Mouse (Mus musculus): Measurements from ENCODE around the gene Nod1. TPM values are rescaled to one million over a fixed set of nuclear protein-coding genes. Genes with fewer than 3 reads are reported as not detected.
"Not testable (repeated sequence)": the region's sequence is repeated elsewhere in the genome, so short reads cannot be mapped to it uniquely, and the experiment has no call there.

The Nod1 gene
- polyA plus RNA-seq, 1 experiment from 2014 or later: 3.6 TPM

- Histone ChIP-seq H3K4me1 (peaks cover 5% of the 10 kb centered on the region; the same call in 1 of the 2 replicates), H3K4me3 (replicated peaks) (no peak overlapping the region), H3K27me3 (replicated peaks) (no peaks in the 10 kb centered on the region), H3K4me2 (no peak overlapping the region), H3K27ac (replicated peaks) (no peak overlapping the region), H3K9me3 (replicated peaks) (no peaks in the 10 kb centered on the region), H3K9ac (replicated peaks) (no peak overlapping the region), H3K36me3 (no peaks in the 10 kb centered on the region)
- no peak for ATAC-seq (ENCODE audit: low FRiP score)
- WGBS: 90% methylated on average over 10 of the region's 10 CpGs
Measured at GRCm38 (mm10) chr6:54954659-54955414, 17.6 kb downstream of the Nod1 start.

DNA sequence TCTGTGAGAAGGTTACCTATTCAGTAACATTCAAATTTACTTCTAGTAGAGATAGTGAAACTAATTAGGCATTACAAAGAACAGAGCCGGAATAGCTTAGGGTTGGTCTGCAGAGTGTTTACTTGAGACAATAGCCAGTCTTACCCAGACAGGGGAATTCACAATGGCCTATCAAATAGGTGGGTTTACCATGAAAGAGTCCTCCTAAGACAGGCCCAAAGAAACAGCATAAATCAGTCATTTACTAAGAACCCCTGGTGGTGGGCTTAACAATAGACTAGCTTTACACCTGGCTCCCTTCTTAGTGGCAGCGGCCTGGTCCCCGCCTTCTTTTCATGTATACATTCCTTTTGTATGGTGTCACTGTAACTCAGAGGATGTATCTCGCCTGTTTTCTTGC is 19.0 kb downstream of the Nod1 start:
- H3K4me1 ChIP-seq; H3K27me3 ChIP-seq (replicated peaks); H3K9me3 ChIP-seq (replicated peaks); H3K4me2 ChIP-seq; H3K4me3 ChIP-seq (replicated peaks); H3K36me3 ChIP-seq; H3K27ac ChIP-seq (replicated peaks); ATAC-seq (ENCODE audit: low FRiP score); H3K9ac ChIP-seq (replicated peaks): not testable (repeated sequence)
- 70% methylated on average over 4 of the region's 4 CpGs for WGBS

DNA sequence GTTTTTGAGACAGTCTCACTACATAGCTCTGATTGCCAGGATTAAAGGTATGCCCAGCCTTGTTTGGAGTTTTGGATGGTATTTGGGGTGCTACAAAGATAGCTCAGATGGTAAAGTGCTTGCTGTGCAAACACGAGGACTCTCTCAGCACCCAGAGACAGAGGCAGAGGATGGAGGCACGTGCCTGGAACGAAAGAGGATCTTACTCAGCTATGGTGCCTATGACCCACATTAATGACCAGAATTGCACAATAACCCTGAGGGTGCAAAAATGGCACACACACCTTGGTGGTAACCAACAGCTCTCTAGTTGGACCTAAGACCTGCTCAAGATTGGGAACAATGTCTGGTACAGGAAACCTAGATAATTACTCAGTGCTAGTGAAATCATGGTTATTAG is 19.9 kb downstream of the Nod1 start:
- Histone ChIP-seq H3K27me3 (replicated peaks) (no peaks in the 10 kb centered on the region), H3K4me1 (peaks cover 5% of the 10 kb centered on the region; the same call in 1 of the 2 replicates), H3K36me3 (no peaks in the 10 kb centered on the region), H3K9me3 (replicated peaks) (no peaks in the 10 kb centered on the region), H3K9ac (replicated peaks) (no peak overlapping the region), H3K4me3 (replicated peaks) (no peak overlapping the region), H3K4me2 (no peak overlapping the region), H3K27ac (replicated peaks) (no peak overlapping the region)
- WGBS: 83% methylated on average over 3 of the region's 3 CpGs
- no peak for ATAC-seq (ENCODE audit: low FRiP score)

DNA sequence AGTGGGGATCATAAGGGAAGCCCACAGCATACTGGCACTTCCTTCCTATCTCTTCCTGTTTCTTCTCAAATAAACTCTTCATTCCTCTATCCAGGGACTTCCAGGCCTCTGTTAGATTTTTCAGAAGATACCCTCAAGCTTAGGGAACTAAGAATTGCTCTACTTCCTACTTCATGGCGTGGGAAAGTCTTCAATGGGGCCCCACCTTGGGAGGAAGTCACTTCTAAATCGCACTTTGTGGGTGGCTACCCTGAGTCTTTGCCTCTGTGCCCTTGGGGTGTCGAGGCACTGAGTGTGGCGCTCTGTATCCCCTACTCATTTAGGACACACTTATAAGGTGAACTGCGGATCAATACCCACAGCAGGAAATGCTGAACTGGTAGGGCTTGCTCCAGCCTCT is 23.7 kb downstream of the Nod1 start:
- no peak for ATAC-seq (ENCODE audit: low FRiP score)
- H3K4me3 ChIP-seq (replicated peaks): no peak overlapping the region
- no peak overlapping the region for H3K9ac ChIP-seq (replicated peaks)
- peaks cover 7% of the 10 kb centered on the region; the same call in 1 of the 2 replicates for H3K4me1 ChIP-seq
- H3K27ac ChIP-seq (replicated peaks): no peak overlapping the region
- peaks cover 15% of the 10 kb centered on the region for H3K27me3 ChIP-seq (replicated peaks)
- no peak overlapping the region for H3K4me2 ChIP-seq
- no peaks in the 10 kb centered on the region for H3K9me3 ChIP-seq (replicated peaks)
- no peaks in the 10 kb centered on the region for H3K36me3 ChIP-seq
- 87% methylated on average over 5 of the region's 5 CpGs for WGBS

GRCm38 (mm10) chr6:54946241-54946953 is 26.0 kb downstream of the Nod1 start:
- WGBS: 85% methylated on average over 4 of the region's 4 CpGs
- Histone ChIP-seq H3K9ac (replicated peaks) (no peak overlapping the region), H3K36me3 (no peaks in the 10 kb centered on the region), H3K9me3 (replicated peaks) (no peaks in the 10 kb centered on the region), H3K4me1 (peaks cover 13% of the 10 kb centered on the region; the same call in 1 of the 2 replicates), H3K4me3 (replicated peaks) (no peak overlapping the region), H3K27me3 (replicated peaks) (peaks cover 23% of the 10 kb centered on the region), H3K27ac (replicated peaks) (no peak overlapping the region), H3K4me2 (no peak overlapping the region)
- ATAC-seq (ENCODE audit: low FRiP score): no peak

GRCm38 (mm10) chr6:54944551-54944950 is 27.9 kb downstream of the Nod1 start:
- H3K4me2 ChIP-seq: no peak overlapping the region
- no peak overlapping the region for H3K27ac ChIP-seq (replicated peaks)
- H3K4me3 ChIP-seq (replicated peaks): no peak overlapping the region
- H3K9me3 ChIP-seq (replicated peaks): no peaks in the 10 kb centered on the region
- WGBS: 77% methylated on average over 16 of the region's 16 CpGs
- peaks cover 18% of the 10 kb centered on the region for H3K4me1 ChIP-seq
- no peak overlapping the region for H3K9ac ChIP-seq (replicated peaks)
- ATAC-seq (ENCODE audit: low FRiP score): no peak
- H3K27me3 ChIP-seq (replicated peaks): peaks cover 23% of the 10 kb centered on the region
- H3K36me3 ChIP-seq: no peaks in the 10 kb centered on the region

DNA sequence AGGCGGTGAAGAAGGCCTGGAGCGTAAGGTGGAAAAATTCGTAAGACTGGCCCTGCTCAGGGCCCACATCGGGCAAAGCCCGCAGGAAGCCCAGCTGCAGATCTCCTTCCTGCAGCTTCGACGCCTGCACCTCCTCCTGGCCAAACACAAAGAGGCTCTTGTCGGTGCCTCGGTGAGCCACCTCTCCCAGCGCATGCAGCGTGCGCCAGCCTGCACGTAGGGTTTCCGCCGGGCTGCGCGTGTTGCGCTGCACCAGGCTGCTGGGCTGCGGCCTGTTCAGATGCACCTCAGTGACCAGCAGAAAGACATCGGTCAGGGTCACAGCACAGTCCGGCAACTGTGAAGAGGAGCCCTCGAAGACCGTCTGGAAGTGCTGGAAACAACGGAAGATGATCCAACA is 28.7 kb downstream of the Nod1 start:
- no peaks in the 10 kb centered on the region for H3K9me3 ChIP-seq (replicated peaks)
- H3K9ac ChIP-seq (replicated peaks): no peak overlapping the region
- no peak overlapping the region for H3K27ac ChIP-seq (replicated peaks)
- peaks cover 18% of the 10 kb centered on the region for H3K4me1 ChIP-seq
- H3K36me3 ChIP-seq: no peaks in the 10 kb centered on the region
- WGBS: 54% methylated on average over 24 of the region's 24 CpGs
- no peak overlapping the region for H3K4me3 ChIP-seq (replicated peaks)
- ATAC-seq (ENCODE audit: low FRiP score): no peak
- H3K4me2 ChIP-seq: peak overlapping the region; percentile 22; the same call in 1 of the 2 replicates
- H3K27me3 ChIP-seq (replicated peaks): peaks cover 23% of the 10 kb centered on the region

DNA sequence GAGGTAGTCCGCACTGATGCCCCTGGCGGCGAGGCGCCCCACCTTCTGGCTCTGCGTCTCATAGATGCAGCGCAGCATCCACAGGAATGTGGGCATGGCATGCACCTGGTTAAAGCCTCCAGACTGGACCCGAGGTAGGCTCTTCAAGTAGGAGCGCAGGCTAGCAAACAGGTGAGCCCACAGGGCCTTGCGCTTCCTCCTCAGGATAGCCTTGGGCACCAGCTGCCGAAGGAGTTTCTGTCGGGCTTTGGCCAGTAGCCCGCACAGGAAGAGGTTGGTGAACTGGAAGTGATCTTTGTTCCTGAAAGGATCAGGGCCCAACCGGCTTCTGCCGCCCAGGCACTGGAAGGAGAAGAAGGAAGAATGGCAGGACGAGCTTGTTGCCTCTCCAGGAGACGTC is 29.1 kb downstream of the Nod1 start:
- H3K9me3 ChIP-seq (replicated peaks): no peaks in the 10 kb centered on the region
- ATAC-seq (ENCODE audit: low FRiP score): no peak
- WGBS: 83% methylated on average over 16 of the region's 16 CpGs

DNA sequence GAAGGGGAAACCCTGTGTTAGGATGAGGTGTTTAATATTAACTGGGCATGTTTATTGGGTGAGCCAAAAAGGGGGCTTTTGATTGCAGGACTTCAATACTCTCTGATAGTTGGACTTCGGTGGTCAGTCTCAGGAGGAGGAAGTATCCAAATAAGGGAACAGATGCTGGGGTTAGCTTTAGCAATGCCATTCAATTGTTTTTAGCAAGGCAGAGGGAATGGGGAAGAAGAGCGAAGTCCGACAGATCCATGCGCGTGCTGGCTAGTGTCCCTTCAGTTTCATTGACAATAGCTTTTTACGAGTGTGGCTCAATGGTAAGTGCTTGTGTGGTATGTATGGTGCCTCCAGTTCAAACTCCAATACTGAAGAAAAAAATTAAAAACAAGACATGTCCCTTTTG is 31.3 kb downstream of the Nod1 start:
- Histone ChIP-seq H3K4me3 (replicated peaks) (no peak overlapping the region), H3K4me1 (peaks cover 18% of the 10 kb centered on the region), H3K27me3 (replicated peaks) (peaks cover 23% of the 10 kb centered on the region), H3K27ac (replicated peaks) (no peak overlapping the region), H3K9ac (replicated peaks) (no peak overlapping the region), H3K36me3 (no peaks in the 10 kb centered on the region), H3K4me2 (no peak overlapping the region), H3K9me3 (replicated peaks) (no peaks in the 10 kb centered on the region)
- no peak for ATAC-seq (ENCODE audit: low FRiP score)
- WGBS: 88% methylated on average over 6 of the region's 6 CpGs

More for the DNA sequence above, 29.1 kb downstream of the Nod1 start:
- Histone ChIP-seq H3K4me3 (replicated peaks) (no peak overlapping the region), H3K4me2 (no peak overlapping the region), H3K4me1 (peaks cover 18% of the 10 kb centered on the region), H3K36me3 (no peaks in the 10 kb centered on the region), H3K27ac (replicated peaks) (no peak overlapping the region), H3K9ac (replicated peaks) (no peak overlapping the region), H3K27me3 (replicated peaks) (peaks cover 23% of the 10 kb centered on the region)

DNA sequence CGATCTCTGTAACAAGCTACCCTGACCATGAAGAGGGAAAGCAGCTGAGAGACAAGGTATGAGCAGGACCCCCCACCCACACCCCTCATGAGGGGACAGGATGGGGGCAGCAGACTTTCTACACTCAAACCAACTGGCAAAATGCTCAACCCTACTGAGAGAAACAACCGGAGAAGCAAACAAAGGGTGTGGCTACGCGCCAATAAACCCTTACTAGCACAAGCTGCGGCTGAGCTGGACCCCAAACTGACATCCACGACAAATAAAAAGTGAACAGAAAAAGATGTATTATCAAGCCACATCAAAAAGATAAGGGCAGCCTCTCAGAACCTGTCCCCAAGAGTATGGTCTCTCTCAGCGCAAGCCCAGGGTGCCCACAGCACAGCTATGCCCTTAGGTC is 32.3 kb downstream of the Nod1 start:
- H3K27ac ChIP-seq (replicated peaks): no peak overlapping the region
- no peak for ATAC-seq (ENCODE audit: low FRiP score)
- no peak overlapping the region for H3K9ac ChIP-seq (replicated peaks)
- WGBS: 60% methylated on average over 7 of the region's 7 CpGs
- H3K4me3 ChIP-seq (replicated peaks): no peak overlapping the region
- H3K9me3 ChIP-seq (replicated peaks): no peaks in the 10 kb centered on the region
- H3K4me1 ChIP-seq: peaks cover 18% of the 10 kb centered on the region
- H3K4me2 ChIP-seq: no peak overlapping the region
- H3K36me3 ChIP-seq: no peaks in the 10 kb centered on the region
- peaks cover 22% of the 10 kb centered on the region for H3K27me3 ChIP-seq (replicated peaks)

GRCm38 (mm10) chr6:54939631-54940030 is 32.8 kb downstream of the Nod1 start:
- ATAC-seq (ENCODE audit: low FRiP score): no peak
- H3K36me3 ChIP-seq: no peaks in the 10 kb centered on the region

GRCm38 (mm10) chr6:54936496-54936895 is 35.9 kb downstream of the Nod1 start:
- H3K4me2 ChIP-seq: no peak overlapping the region
- H3K36me3 ChIP-seq: no peaks in the 10 kb centered on the region
- H3K9me3 ChIP-seq (replicated peaks): no peaks in the 10 kb centered on the region
- H3K27ac ChIP-seq (replicated peaks): no peak overlapping the region
- ATAC-seq (ENCODE audit: low FRiP score): no peak
- no peaks in the 10 kb centered on the region for H3K27me3 ChIP-seq (replicated peaks)
- H3K4me3 ChIP-seq (replicated peaks): no peak overlapping the region
- peaks cover 5% of the 10 kb centered on the region for H3K4me1 ChIP-seq
- WGBS: 79% methylated on average over 2 of the region's 2 CpGs
- H3K9ac ChIP-seq (replicated peaks): no peak overlapping the region

More at GRCm38 (mm10) chr6:54939631-54940030, 32.8 kb downstream of the Nod1 start:
- H3K4me2 ChIP-seq: no peak overlapping the region
- H3K9ac ChIP-seq (replicated peaks): no peak overlapping the region
- no peaks in the 10 kb centered on the region for H3K9me3 ChIP-seq (replicated peaks)
- 66% methylated on average over 4 of the region's 4 CpGs for WGBS
- no peak overlapping the region for H3K4me3 ChIP-seq (replicated peaks)
- H3K4me1 ChIP-seq: peaks cover 18% of the 10 kb centered on the region
- peaks cover 17% of the 10 kb centered on the region for H3K27me3 ChIP-seq (replicated peaks)
- H3K27ac ChIP-seq (replicated peaks): no peak overlapping the region
